Mouse (Mus musculus) forelimb bud, embryonic 11.5 days (tissue): ENCODE data around the gene Cgnl1.
A peak's percentile ranks its signal among the peaks of the same experiment; 100 is the strongest.

ENCODE experiments used
- DNase-seq: peaks from one replicate; pipeline ENCODE4 v3.0.0-alpha.2; 2012; ENCODE audit warnings: low read depth, low spot score

The Cgnl1 gene

GRCm38 (mm10) chr9:71672495-71672894, 98.9 kb downstream of the Cgnl1 start:
- DNase-seq = no peak

GRCm38 (mm10) chr9:71670677-71671076, 100.7 kb downstream of the Cgnl1 start:
- DNase-seq = no peak

GRCm38 (mm10) chr9:71667616-71668015, 103.8 kb downstream of the Cgnl1 start:
- no peak for DNase-seq

GRCm38 (mm10) chr9:71666432-71666831, 105.0 kb downstream of the Cgnl1 start:
- DNase-seq = no peak

GRCm38 (mm10) chr9:71665493-71665892, 105.9 kb downstream of the Cgnl1 start:
- no peak for DNase-seq

GRCm38 (mm10) chr9:71664855-71665254, 106.5 kb downstream of the Cgnl1 start:
- DNase-seq = no peak

- DNase-seq = no peak
Measured at GRCm38 (mm10) chr9:71663421-71664217, 107.8 kb downstream of the Cgnl1 start.

GRCm38 (mm10) chr9:71660540-71660939, 110.9 kb downstream of the Cgnl1 start:
- no peak for DNase-seq

GRCm38 (mm10) chr9:71659681-71660080, 111.7 kb downstream of the Cgnl1 start:
- DNase-seq = no peak

GRCm38 (mm10) chr9:71657199-71657598, 114.2 kb downstream of the Cgnl1 start:
- DNase-seq = no peak

- DNase-seq = no peak
Measured at GRCm38 (mm10) chr9:71654861-71655260, 116.5 kb downstream of the Cgnl1 start.

- peak; percentile 81 for DNase-seq
Measured at GRCm38 (mm10) chr9:71646115-71646514, 125.3 kb downstream of the Cgnl1 start.

- DNase-seq = no peak
Measured at GRCm38 (mm10) chr9:71643611-71644010, 127.8 kb downstream of the Cgnl1 start.

GRCm38 (mm10) chr9:71642270-71642669, 129.1 kb downstream of the Cgnl1 start:
- no peak for DNase-seq

GRCm38 (mm10) chr9:71640361-71640927, 131.0 kb downstream of the Cgnl1 start:
- DNase-seq = no peak

GRCm38 (mm10) chr9:71638198-71638597, 133.2 kb downstream of the Cgnl1 start:
- DNase-seq = no peak

GRCm38 (mm10) chr9:71636854-71637253, 134.5 kb downstream of the Cgnl1 start:
- DNase-seq = no peak

GRCm38 (mm10) chr9:71635627-71636026, 135.8 kb downstream of the Cgnl1 start:
- DNase-seq = no peak

GRCm38 (mm10) chr9:71634916-71635315, 136.5 kb downstream of the Cgnl1 start:
- DNase-seq = no peak

- no peak for DNase-seq
Measured at GRCm38 (mm10) chr9:71628921-71629320, 142.5 kb downstream of the Cgnl1 start.

GRCm38 (mm10) chr9:71628286-71628685, 143.1 kb downstream of the Cgnl1 start:
- DNase-seq = no peak

GRCm38 (mm10) chr9:71625961-71626360, 145.4 kb downstream of the Cgnl1 start:
- DNase-seq = no peak

GRCm38 (mm10) chr9:71624793-71625495, 146.5 kb downstream of the Cgnl1 start:
- DNase-seq = peak; percentile 49
